Mouse (Mus musculus) gastrocnemius, adult 2 months (tissue): ENCODE measurements at regions not wholly inside any gene's neighbourhood (a gene's known extent, or its start where the extent isn't known, plus 50 kb on each side); places are given as distances from the start of the nearest gene placed in this dataset.

Experiments
- DNase-seq: peaks from one replicate; pipeline ENCODE4 v3.0.0; 2022
- H3K27ac ChIP-seq: fragments of 200-600 bp; 2 replicates; pipeline ENCODE4 v1.8.1; 2022; ENCODE audit warnings: mild to moderate bottlenecking
- H3K4me3 ChIP-seq: fragments of 200-600 bp; 2 replicates; pipeline ENCODE4 v1.8.1; 2022; ENCODE audit warnings: mild to moderate bottlenecking, moderate library complexity
- CTCF ChIP-seq: fragments of 200-600 bp; IDR thresholded peaks from 2 replicates; pipeline ENCODE4 v1.8.1; 2022; ENCODE audit warnings: antibody characterized with exemption, mild to moderate bottlenecking, moderate library complexity
- intact Hi-C: fragments of 180-260 bp; cut with DNase I; formaldehyde crosslinking; loops from one replicate; pipeline ENCODE4 v1.15.1; 2025

DNA sequence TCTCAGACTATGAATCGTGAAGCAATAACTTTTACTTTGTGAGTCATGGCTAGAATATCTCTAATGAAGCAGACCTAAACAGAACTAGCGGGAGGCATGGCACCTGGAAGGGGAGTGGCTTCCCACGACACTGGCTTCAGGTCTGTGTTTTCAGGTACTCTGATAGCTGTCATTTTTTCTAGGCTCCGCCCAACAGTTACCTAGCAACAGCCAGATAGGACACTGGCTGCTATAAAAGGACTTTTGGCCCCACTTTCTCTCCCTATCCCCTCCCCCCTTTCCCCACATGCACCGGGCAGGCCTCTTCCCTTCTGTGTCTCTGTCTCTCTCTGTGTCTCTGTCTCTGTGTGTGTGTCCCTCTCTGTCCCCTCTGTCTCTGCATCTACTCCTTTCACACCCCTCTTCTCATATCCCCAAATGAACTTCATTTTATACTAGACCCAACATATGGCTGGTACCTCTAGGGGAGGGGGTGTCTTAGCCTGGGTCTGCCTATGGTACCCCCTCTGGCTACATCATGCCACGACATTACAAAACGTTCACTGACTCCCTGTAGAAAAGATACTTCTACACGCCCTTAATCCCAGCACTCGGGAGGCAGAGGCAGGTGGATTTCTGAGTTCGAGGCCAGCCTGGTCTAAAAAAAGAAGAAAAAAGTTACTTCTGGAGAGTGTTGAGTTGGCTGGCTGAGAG lies 132.3 kb downstream of the Pja2 start:
- intact Hi-C loops = no loop called here

GRCm38 (mm10) chr17:64196437-64196836 lies 135.3 kb downstream of the Pja2 start:
- DNase-seq = no peak
- no peak overlapping the region for H3K4me3 ChIP-seq
- no peak overlapping the region for H3K27ac ChIP-seq
- TF ChIP-seq CTCF = no peak
- intact Hi-C loops = no loop called here

More for the DNA sequence above, 132.3 kb downstream of the Pja2 start:
- TF ChIP-seq CTCF = no peak
- Histone ChIP-seq H3K4me3 (no peak overlapping the region), H3K27ac (no peak overlapping the region)
- no peak for DNase-seq

GRCm38 (mm10) chr17:64193055-64193454 lies 138.7 kb downstream of the Pja2 start:
- intact Hi-C loops = no loop called here
- no peak overlapping the region for H3K27ac ChIP-seq
- no peak overlapping the region for H3K4me3 ChIP-seq
- TF ChIP-seq CTCF = no peak
- DNase-seq = no peak
